Mouse (Mus musculus) liver, embryonic 14.5 days (tissue): ENCODE measurements around the gene Clcn6.

ENCODE experiments used
- CTCF ChIP-seq: IDR thresholded peaks from 2 replicates; pipeline ENCODE4 v1.5.1; 2016; ENCODE audit warnings: antibody characterized with exemption, low read depth, control low read depth
- EP300 ChIP-seq: IDR thresholded peaks from 2 replicates; pipeline ENCODE4 v1.6.1; 2016; ENCODE audit warnings: antibody characterized with exemption, low read depth

DNA sequence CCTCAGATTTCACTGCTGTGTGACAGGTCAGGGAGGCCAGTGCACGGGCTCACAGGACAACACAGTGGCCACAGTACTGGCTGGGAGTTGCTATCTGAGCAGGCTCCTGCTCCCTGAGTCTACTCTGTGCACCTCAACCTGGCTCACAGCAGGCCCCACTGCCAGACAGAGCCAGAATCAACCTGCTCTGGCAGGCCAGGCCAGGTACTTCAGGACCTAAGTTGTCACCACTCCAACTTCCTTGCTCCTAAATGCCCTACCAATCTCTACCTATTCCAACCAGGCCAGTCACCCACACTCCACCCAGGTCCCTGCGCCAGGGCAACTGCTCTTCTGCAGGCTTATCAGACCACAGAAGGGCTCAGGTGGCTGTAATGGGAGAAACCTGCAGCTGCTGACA, 29.0 kb downstream of the Clcn6 start:
- TF ChIP-seq EP300 (no peak), CTCF (no peak)
